Mouse (Mus musculus): Measurements from ENCODE around the gene Galnt15. TPM values are rescaled to one million over a fixed set of nuclear protein-coding genes. Genes with fewer than 3 reads are reported as not detected.
"Not testable (repeated sequence)": the region's sequence is repeated elsewhere in the genome, so short reads cannot be mapped to it uniquely, and the experiment has no call there.

Galnt15 gene
- total RNA-seq, 2 experiments from 2014 or later, result not detected

GRCm38 (mm10) chr14:32085486-32086201 is 56.9 kb downstream of the Galnt15 start, which contains the start of gene Dph3:
Gene Dph3 (minus strand): TSS chr14:32085729.
- ATAC-seq (replicated peaks; ENCODE audit: low FRiP score, low TSS enrichment, poor library complexity, severe bottlenecking), result peak; percentile 93

- no peak for ATAC-seq (replicated peaks; ENCODE audit: low FRiP score, low TSS enrichment, poor library complexity, severe bottlenecking)
These were observed 57.4 kb downstream of the Galnt15 start for GRCm38 (mm10) chr14:32086226-32086625.

GRCm38 (mm10) chr14:32087584-32088248 is 58.9 kb downstream of the Galnt15 start:
- ATAC-seq (replicated peaks; ENCODE audit: low FRiP score, low TSS enrichment, poor library complexity, severe bottlenecking), result not testable (repeated sequence)

- no peak for ATAC-seq (replicated peaks; ENCODE audit: low FRiP score, low TSS enrichment, poor library complexity, severe bottlenecking)
These were observed 62.3 kb downstream of the Galnt15 start for GRCm38 (mm10) chr14:32091124-32091523.

- ATAC-seq (replicated peaks; ENCODE audit: low FRiP score, low TSS enrichment, poor library complexity, severe bottlenecking), result no peak
These were observed 62.9 kb downstream of the Galnt15 start for GRCm38 (mm10) chr14:32091704-32092103.

GRCm38 (mm10) chr14:32093018-32093417 is 64.2 kb downstream of the Galnt15 start:
- no peak for ATAC-seq (replicated peaks; ENCODE audit: low FRiP score, low TSS enrichment, poor library complexity, severe bottlenecking)

- ATAC-seq (replicated peaks; ENCODE audit: low FRiP score, low TSS enrichment, poor library complexity, severe bottlenecking), result peak; percentile 78
These were observed 64.8 kb downstream of the Galnt15 start for GRCm38 (mm10) chr14:32093500-32094117.

GRCm38 (mm10) chr14:32095646-32096045 is 66.9 kb downstream of the Galnt15 start:
- no peak for ATAC-seq (replicated peaks; ENCODE audit: low FRiP score, low TSS enrichment, poor library complexity, severe bottlenecking)

GRCm38 (mm10) chr14:32096740-32097139 is 68.0 kb downstream of the Galnt15 start:
- no peak for ATAC-seq (replicated peaks; ENCODE audit: low FRiP score, low TSS enrichment, poor library complexity, severe bottlenecking)

- no peak for ATAC-seq (replicated peaks; ENCODE audit: low FRiP score, low TSS enrichment, poor library complexity, severe bottlenecking)
These were observed 68.9 kb downstream of the Galnt15 start for GRCm38 (mm10) chr14:32097691-32098090.

- no peak for ATAC-seq (replicated peaks; ENCODE audit: low FRiP score, low TSS enrichment, poor library complexity, severe bottlenecking)
These were observed 70.2 kb downstream of the Galnt15 start for GRCm38 (mm10) chr14:32098951-32099350.

- ATAC-seq (replicated peaks; ENCODE audit: low FRiP score, low TSS enrichment, poor library complexity, severe bottlenecking), result no peak
These were observed 74.8 kb downstream of the Galnt15 start for GRCm38 (mm10) chr14:32103556-32103955.

- no peak for ATAC-seq (replicated peaks; ENCODE audit: low FRiP score, low TSS enrichment, poor library complexity, severe bottlenecking)
These were observed 76.9 kb downstream of the Galnt15 start for GRCm38 (mm10) chr14:32105663-32106062.

- ATAC-seq (replicated peaks; ENCODE audit: low FRiP score, low TSS enrichment, poor library complexity, severe bottlenecking), result no peak
These were observed 78.1 kb downstream of the Galnt15 start for GRCm38 (mm10) chr14:32106911-32107310.

Other genes with a start within 250 kb of the Galnt15 start
- gene Ankrd28, start 198.3 kb upstream of the Galnt15 start, total RNA-seq (2014; fragmentation: Nextera tagmentation), result 37.4 and 46.6 TPM in 2 replicates
- gene Ankrd28, start 198.3 kb upstream of the Galnt15 start, total RNA-seq (2017), result 27.0 and 42.7 TPM in 2 replicates
- gene Oxnad1, start 56.4 kb downstream of the Galnt15 start, total RNA-seq (2014; fragmentation: Nextera tagmentation), result 15.0 and 34.8 TPM in 2 replicates
- 28.7 and 54.1 TPM in 2 replicates for gene Oxnad1, start 56.4 kb downstream of the Galnt15 start, total RNA-seq (2017)
- 97.5 and 115 TPM in 2 replicates for gene Dph3, start 56.7 kb downstream of the Galnt15 start, total RNA-seq (2014; fragmentation: Nextera tagmentation)
- 55.5 and 76.5 TPM in 2 replicates for gene Dph3, start 56.7 kb downstream of the Galnt15 start, total RNA-seq (2017)
- not detected in 2 replicates for gene Msmb, start 113.0 kb downstream of the Galnt15 start, total RNA-seq (2014; fragmentation: Nextera tagmentation)
- gene Msmb, start 113.0 kb downstream of the Galnt15 start, total RNA-seq (2017), result not detected in 2 replicates
- gene Ncoa4, start 130.9 kb downstream of the Galnt15 start, total RNA-seq (2014; fragmentation: Nextera tagmentation), result 48.1 and 49.3 TPM in 2 replicates
- 51.3 and 68.1 TPM in 2 replicates for gene Ncoa4, start 130.9 kb downstream of the Galnt15 start, total RNA-seq (2017)
- gene Timm23, start 172.9 kb downstream of the Galnt15 start, total RNA-seq (2014; fragmentation: Nextera tagmentation), result 216 and 235 TPM in 2 replicates
- 189 and 199 TPM in 2 replicates for gene Timm23, start 172.9 kb downstream of the Galnt15 start, total RNA-seq (2017)
- 31.5 and 33.9 TPM in 2 replicates for gene Parg, start 173.0 kb downstream of the Galnt15 start, total RNA-seq (2014; fragmentation: Nextera tagmentation)
- 102 and 122 TPM in 2 replicates for gene Parg, start 173.0 kb downstream of the Galnt15 start, total RNA-seq (2017)